Mouse (Mus musculus) heart, postnatal 0 days (tissue): ENCODE data around the gene Tex26. TPM values are rescaled to one million over a fixed set of nuclear protein-coding genes. Genes with fewer than 3 reads are reported as not detected.
A peak's percentile ranks its signal among the peaks of the same experiment; 100 is the strongest.

ENCODE experiments used
- ATAC-seq: fragments of 200-750 bp; cut with Nextera tagmentation; 2 replicates; pipeline ENCODE4 v1.8.0; 2017; ENCODE audit warnings: low read depth, moderate number of reproducible peaks, moderate library complexity; ENCODE audit not compliant: insufficient read depth
- DNase-seq: peaks from one replicate; pipeline ENCODE4 v3.0.0-alpha.2; 2016; ENCODE audit warnings: low spot score
- H3K27ac ChIP-seq: fragments of 300-500 bp; sonication (generic); 2 replicates; pipeline ENCODE4 v1.5.1; 2014; ENCODE audit warnings: low read depth, mild to moderate bottlenecking
- H3K27me3 ChIP-seq: fragments of 300-500 bp; sonication (generic); 2 replicates; pipeline ENCODE4 v1.6.1; 2014; ENCODE audit warnings: low read length, mixed read lengths; ENCODE audit not compliant: control insufficient read depth, insufficient read depth
- H3K36me3 ChIP-seq: fragments of 300-500 bp; sonication (generic); replicated peaks from 2 replicates; pipeline ENCODE4 v1.6.1; 2014; ENCODE audit warnings: low read length, mixed read lengths; ENCODE audit not compliant: control insufficient read depth, insufficient read depth
- H3K4me1 ChIP-seq: fragments of 300-500 bp; sonication (generic); 2 replicates; pipeline ENCODE4 v1.6.1; 2014; ENCODE audit warnings: antibody characterized with exemption; ENCODE audit not compliant: control insufficient read depth, insufficient read depth
- H3K4me2 ChIP-seq: fragments of 300-500 bp; sonication (generic); 2 replicates; pipeline ENCODE4 v1.6.1; 2014; ENCODE audit warnings: low read depth, mild to moderate bottlenecking, low read length, moderate library complexity
- H3K4me3 ChIP-seq: fragments of 300-500 bp; sonication (generic); 2 replicates; pipeline ENCODE4 v1.5.1; 2014; ENCODE audit warnings: low read depth, low read length
- H3K9ac ChIP-seq: fragments of 300-500 bp; sonication (generic); replicated peaks from 2 replicates; pipeline ENCODE4 v1.6.1; 2014; ENCODE audit warnings: low read depth, low read length, mixed read lengths
- H3K9me3 ChIP-seq: fragments of 300-500 bp; sonication (generic); replicated peaks from 2 replicates; pipeline ENCODE4 v1.6.1; 2016; ENCODE audit warnings: low read length; ENCODE audit not compliant: control insufficient read depth
- CTCF ChIP-seq: IDR thresholded peaks from 2 replicates; pipeline ENCODE4 v1.5.1; 2016; ENCODE audit warnings: antibody characterized with exemption, control low read depth, low read depth
- EP300 ChIP-seq: IDR thresholded peaks from 2 replicates; pipeline ENCODE4 v1.6.1; 2016; ENCODE audit warnings: antibody characterized with exemption, low read depth
- WGBS: fragments of 180-500 bp; shearing (Covaris S2); extraction: QIAGEN DNeasy Blood & Tissue Kit; methylation state at CpG from one replicate; pipeline ENCODE4 v1.1.7; 2014; 5-methylcytosine and 5-hydroxymethylcytosine counted together
- polyA plus RNA-seq: library from polyadenylated mRNA; unstranded; fragments of >200 nt; fragmentation: Nextera tagmentation; extraction: Ambion mirVana; gene quantifications from 2 replicates; pipeline ENCODE4 v1.2.1, GENCODE M21; 2015
- total RNA-seq: library from RNA; depleted of rRNA; stranded (reverse); fragments of >200 nt; gene quantifications from 2 replicates; pipeline ENCODE4 v1.2.3, GENCODE M21; 2014; ENCODE audit warnings: low replicate concordance

The Tex26 gene
- total and polyA plus RNA-seq, 2 experiments from 2014 or later, result 0.08 TPM; not detected in 1

DNA sequence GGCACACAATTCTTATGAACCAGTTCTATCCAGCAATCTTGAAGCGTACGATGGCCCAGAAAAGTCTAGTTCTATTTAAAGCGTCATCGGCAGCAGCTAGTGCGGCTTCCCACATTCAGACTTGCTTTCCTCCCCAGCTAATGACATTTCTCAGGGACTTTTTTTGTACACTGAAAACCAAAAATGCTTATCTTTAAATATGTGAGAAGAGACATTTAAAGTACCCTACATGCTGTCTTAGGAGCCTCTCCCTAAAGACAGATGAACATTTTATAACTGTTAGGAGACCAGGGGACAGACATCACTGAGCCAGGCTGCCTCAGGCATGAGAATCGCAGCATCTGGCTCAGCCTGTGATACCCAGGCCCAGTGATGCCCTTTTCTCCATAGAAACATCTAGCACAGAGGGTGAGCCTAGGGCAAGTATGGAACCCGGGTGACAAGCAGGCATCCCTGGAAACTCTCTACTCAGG, 11.8 kb downstream of the Tex26 start:
- 42% methylated on average over 7 of the region's 7 CpGs for WGBS
- no peak for ATAC-seq
- H3K4me2 ChIP-seq, result no peak overlapping the region

DNA sequence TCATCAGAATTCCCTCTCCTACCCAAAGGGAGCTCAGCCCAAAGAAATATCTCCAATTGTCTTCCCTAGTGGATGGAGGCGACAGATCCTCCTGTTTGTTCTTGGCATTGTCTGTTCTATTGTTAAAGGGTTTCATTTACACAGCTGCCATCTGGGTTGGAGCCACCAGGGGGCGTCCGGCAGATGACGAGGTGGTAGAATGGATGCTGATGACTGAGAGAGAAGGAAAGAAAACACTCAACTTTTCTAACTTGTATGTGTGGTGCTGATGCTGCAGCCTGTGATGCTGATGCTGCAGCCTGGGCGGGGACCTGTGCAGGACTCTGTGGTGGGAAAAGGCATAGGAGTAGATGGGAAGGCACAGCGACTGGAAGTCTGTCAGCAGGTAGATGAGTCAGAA, 14.8 kb downstream of the Tex26 start:
- Histone ChIP-seq H3K36me3 (no peaks in the 10 kb centered on the region), H3K4me1 (no peaks in the 10 kb centered on the region), H3K4me2 (no peak overlapping the region), H3K9ac (no peak overlapping the region), H3K9me3 (no peaks in the 10 kb centered on the region), H3K27me3 (no peaks in the 10 kb centered on the region), H3K27ac (no peak overlapping the region), H3K4me3 (no peak overlapping the region)
- TF ChIP-seq EP300, result no peak
- TF ChIP-seq CTCF, result peak; percentile 64
- no peak for ATAC-seq
- no peak for DNase-seq
- 29% methylated on average over 6 of the region's 6 CpGs for WGBS

More for the DNA sequence above, 11.8 kb downstream of the Tex26 start:
- H3K4me3 ChIP-seq, result no peak overlapping the region
- no peaks in the 10 kb centered on the region for H3K27me3 ChIP-seq
- H3K9me3 ChIP-seq, result no peaks in the 10 kb centered on the region; the same call in 1 of the 2 replicates
- H3K9ac ChIP-seq, result no peak overlapping the region
- no peaks in the 10 kb centered on the region for H3K4me1 ChIP-seq
- no peak for DNase-seq
- no peaks in the 10 kb centered on the region for H3K36me3 ChIP-seq
- TF ChIP-seq EP300 (no peak), CTCF (no peak)
- H3K27ac ChIP-seq, result no peak overlapping the region

DNA sequence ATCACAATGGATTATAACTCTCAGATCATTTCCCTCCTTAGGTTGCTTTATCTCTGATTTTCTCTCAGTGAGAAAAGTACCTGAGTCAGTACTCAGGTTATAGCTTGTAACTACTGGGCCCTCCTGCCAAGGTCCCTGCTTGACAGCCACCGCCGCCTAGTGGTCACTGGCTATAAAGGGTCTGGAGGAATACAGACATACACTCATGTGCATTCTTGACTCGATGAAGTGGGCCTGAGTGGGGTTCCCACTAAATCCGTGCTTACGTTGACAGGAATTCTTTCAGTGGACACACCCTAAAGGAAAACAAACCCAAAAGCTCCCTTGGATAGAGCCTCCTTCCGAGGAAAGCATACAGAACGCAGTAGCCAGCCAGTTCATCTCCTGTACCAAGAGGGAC, 17.1 kb downstream of the Tex26 start:
- Histone ChIP-seq H3K9ac (no peak overlapping the region), H3K36me3 (no peaks in the 10 kb centered on the region), H3K27ac (no peak overlapping the region), H3K4me3 (no peak overlapping the region), H3K9me3 (no peaks in the 10 kb centered on the region), H3K4me1 (no peaks in the 10 kb centered on the region), H3K4me2 (no peak overlapping the region), H3K27me3 (no peaks in the 10 kb centered on the region)
- 82% methylated on average over 7 of the region's 7 CpGs for WGBS
- TF ChIP-seq EP300 (no peak), CTCF (no peak)
- ATAC-seq, result no peak
- DNase-seq, result no peak

DNA sequence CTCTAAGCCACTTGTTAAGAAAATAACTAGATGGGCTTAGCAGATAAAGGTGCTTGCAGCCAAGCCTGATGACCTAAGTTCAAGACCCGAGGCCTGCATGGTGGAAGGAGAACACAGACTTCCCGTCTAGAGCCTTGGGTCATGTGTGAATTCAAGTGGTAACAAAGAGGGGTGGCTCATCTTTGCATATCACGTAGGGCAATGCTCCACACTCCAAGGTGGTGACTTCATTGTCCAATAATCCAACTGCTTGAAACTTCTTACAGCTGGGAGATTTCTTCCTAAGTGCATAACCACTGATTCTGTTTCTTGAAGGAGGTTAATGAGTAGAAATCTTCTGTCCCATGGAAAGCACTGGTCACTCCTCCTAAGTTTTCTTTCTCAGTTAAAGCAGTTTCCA, 22.6 kb downstream of the Tex26 start:
- no peaks in the 10 kb centered on the region for H3K27me3 ChIP-seq
- no peak overlapping the region for H3K4me2 ChIP-seq
- TF ChIP-seq EP300, result no peak
- TF ChIP-seq CTCF, result no peak
- H3K27ac ChIP-seq, result no peak overlapping the region
- no peak overlapping the region for H3K4me3 ChIP-seq
- no peaks in the 10 kb centered on the region for H3K4me1 ChIP-seq
- no peaks in the 10 kb centered on the region for H3K36me3 ChIP-seq
- 55% methylated on average over 3 of the region's 3 CpGs for WGBS
- H3K9me3 ChIP-seq, result no peaks in the 10 kb centered on the region
- no peak for ATAC-seq
- DNase-seq, result no peak
- no peak overlapping the region for H3K9ac ChIP-seq

DNA sequence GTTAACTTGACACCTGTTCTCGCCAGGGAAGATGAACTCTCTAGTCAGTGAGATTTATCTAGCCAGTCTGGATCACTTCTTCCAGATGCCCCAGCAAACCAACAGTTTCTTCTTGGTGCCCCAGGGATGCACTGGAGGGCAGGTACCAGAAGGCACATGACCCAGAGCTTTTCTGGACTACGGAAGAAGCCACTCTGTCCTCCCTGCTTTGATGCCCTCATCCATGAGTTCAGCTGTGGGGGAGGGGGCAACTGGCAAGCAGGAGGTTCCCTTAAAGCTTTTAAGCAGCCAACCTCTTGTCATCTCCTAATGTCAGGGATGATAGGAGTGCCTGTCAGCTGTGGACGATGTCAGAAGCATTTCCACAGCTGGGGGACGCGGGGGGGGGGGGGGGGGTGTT, 25.8 kb downstream of the Tex26 start:
- ATAC-seq (peak; percentile 49; the same call in 1 of the 2 replicates), DNase-seq (no peak)
- no peak overlapping the region for H3K4me3 ChIP-seq

DNA sequence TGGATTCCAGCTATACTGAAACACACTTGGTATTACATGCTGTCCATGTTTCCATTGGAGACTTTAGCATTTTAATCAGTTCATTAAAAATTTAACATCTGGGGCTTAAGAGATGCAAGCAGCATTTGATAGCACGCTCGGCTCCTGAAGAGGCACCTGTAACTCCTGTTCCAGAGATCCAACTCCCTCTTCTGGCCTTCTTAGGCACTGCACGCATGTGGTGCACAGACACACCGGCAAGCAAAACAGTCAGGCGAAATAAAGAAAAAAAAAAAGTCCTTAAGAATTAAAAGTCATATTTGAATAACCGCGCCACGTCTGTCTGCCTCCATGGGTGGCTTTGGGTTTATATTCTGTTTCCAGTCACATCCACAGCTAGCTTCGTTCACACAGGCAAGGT, 34.7 kb downstream of the Tex26 start:
- H3K27ac ChIP-seq, result no peak overlapping the region
- ATAC-seq, result no peak
- H3K36me3 ChIP-seq, result no peaks in the 10 kb centered on the region
- no peak for TF ChIP-seq EP300
- no peak for TF ChIP-seq CTCF
- no peaks in the 10 kb centered on the region for H3K4me1 ChIP-seq
- H3K4me3 ChIP-seq, result no peak overlapping the region
- no peak overlapping the region for H3K4me2 ChIP-seq
- H3K9ac ChIP-seq, result no peak overlapping the region
- no peaks in the 10 kb centered on the region for H3K27me3 ChIP-seq
- 91% methylated on average over 9 of the region's 9 CpGs for WGBS
- 0 out of 2 replicates have a peak, but pooled peaks cover 7% of the 10 kb centered on the region for H3K9me3 ChIP-seq
- DNase-seq, result no peak

More for the DNA sequence above, 25.8 kb downstream of the Tex26 start:
- Histone ChIP-seq H3K4me2 (no peak overlapping the region), H3K36me3 (no peaks in the 10 kb centered on the region), H3K27me3 (no peaks in the 10 kb centered on the region), H3K9me3 (no peaks in the 10 kb centered on the region), H3K9ac (no peak overlapping the region), H3K27ac (no peak overlapping the region), H3K4me1 (no peaks in the 10 kb centered on the region)
- TF ChIP-seq CTCF (no peak), EP300 (no peak)
- WGBS, result 34% methylated on average over 5 of the region's 5 CpGs
